Mouse (Mus musculus) embryonic facial prominence, embryonic 10.5 days (tissue): ENCODE measurements around the gene 5730522E02Rik. TPM values are rescaled to one million over a fixed set of nuclear protein-coding genes. Genes with fewer than 3 reads are reported as not detected.

Experiments
- DNase-seq: peaks from one replicate; pipeline ENCODE4 v3.0.0-alpha.2; 2017; ENCODE audit warnings: low spot score
- H3K27ac ChIP-seq: fragments of 300-500 bp; sonication (generic); replicated peaks from 2 replicates; pipeline ENCODE4 v1.5.1; 2016; ENCODE audit warnings: mild to moderate bottlenecking
- H3K27me3 ChIP-seq: fragments of 300-500 bp; sonication (generic); replicated peaks from 2 replicates; pipeline ENCODE4 v1.6.1; 2016; ENCODE audit warnings: low read depth, mild to moderate bottlenecking; ENCODE audit not compliant: poor library complexity, severe bottlenecking
- H3K36me3 ChIP-seq: fragments of 300-500 bp; sonication (generic); replicated peaks from 2 replicates; pipeline ENCODE4 v1.6.1; 2016; ENCODE audit warnings: mild to moderate bottlenecking, moderate library complexity
- H3K4me1 ChIP-seq: fragments of 300-500 bp; sonication (generic); 2 replicates; pipeline ENCODE4 v1.6.1; 2016
- H3K4me3 ChIP-seq: fragments of 300-500 bp; sonication (generic); 2 replicates; pipeline ENCODE4 v1.5.1; 2016; ENCODE audit warnings: mild to moderate bottlenecking, moderate library complexity
- H3K9me3 ChIP-seq: fragments of 300-500 bp; sonication (generic); 2 replicates; pipeline ENCODE4 v1.6.1; 2016; ENCODE audit warnings: mild to moderate bottlenecking
- WGBS: fragments of 180-500 bp; shearing (Covaris S2); methylation state at CpG from one replicate; pipeline ENCODE4 v1.1.7; 2016; 5-methylcytosine and 5-hydroxymethylcytosine counted together
- polyA plus RNA-seq: library from polyadenylated mRNA; unstranded; fragments of >200 nt; fragmentation: Nextera tagmentation; extraction: Ambion mirVana; gene quantifications from 2 replicates; pipeline ENCODE4 v1.2.1, GENCODE M21; 2016

Gene 5730522E02Rik
- polyA plus RNA-seq, 1 experiment from 2014 or later, result 6.5 TPM

- Histone ChIP-seq H3K4me1 (peaks cover 11% of the 10 kb centered on the region), H3K4me3 (no peak overlapping the region), H3K36me3 (no peaks in the 10 kb centered on the region), H3K27ac (no peak overlapping the region), H3K9me3 (no peaks in the 10 kb centered on the region), H3K27me3 (no peaks in the 10 kb centered on the region)
- WGBS, result 93% methylated on average over 3 of the region's 3 CpGs
- no peak for DNase-seq
These were observed 536.4 kb downstream of the 5730522E02Rik start for GRCm38 (mm10) chr11:25674194-25674593.

- Histone ChIP-seq H3K36me3 (no peaks in the 10 kb centered on the region), H3K9me3 (no peaks in the 10 kb centered on the region), H3K4me3 (no peak overlapping the region), H3K4me1 (peaks cover 11% of the 10 kb centered on the region), H3K27ac (no peak overlapping the region), H3K27me3 (no peaks in the 10 kb centered on the region)
- no peak for DNase-seq
- 45% methylated on average over 4 of the region's 4 CpGs for WGBS
These were observed 540.5 kb downstream of the 5730522E02Rik start for GRCm38 (mm10) chr11:25670018-25670417.

GRCm38 (mm10) chr11:25664562-25665104 is 545.9 kb downstream of the 5730522E02Rik start:
- no peaks in the 10 kb centered on the region for H3K9me3 ChIP-seq
- H3K27me3 ChIP-seq, result no peaks in the 10 kb centered on the region
- H3K4me1 ChIP-seq, result peaks cover 8% of the 10 kb centered on the region
- H3K27ac ChIP-seq, result no peak overlapping the region
- no peak overlapping the region for H3K4me3 ChIP-seq
- no peaks in the 10 kb centered on the region for H3K36me3 ChIP-seq
- 63% methylated on average over 3 of the region's 3 CpGs for WGBS
- DNase-seq, result no peak

GRCm38 (mm10) chr11:25646282-25646681 is 564.3 kb downstream of the 5730522E02Rik start:
- H3K36me3 ChIP-seq, result no peaks in the 10 kb centered on the region
- H3K27ac ChIP-seq, result no peak overlapping the region

GRCm38 (mm10) chr11:25644767-25645622 is 565.6 kb downstream of the 5730522E02Rik start:
- H3K4me3 ChIP-seq, result peak overlapping the region; percentile 37; the same call in 1 of the 2 replicates
- WGBS, result 52% methylated on average over 22 of the region's 22 CpGs
- H3K9me3 ChIP-seq, result no peaks in the 10 kb centered on the region
- no peaks in the 10 kb centered on the region for H3K36me3 ChIP-seq
- no peak for DNase-seq
- no peak overlapping the region for H3K27ac ChIP-seq
- H3K4me1 ChIP-seq, result peaks cover 22% of the 10 kb centered on the region
- no peaks in the 10 kb centered on the region for H3K27me3 ChIP-seq

More at GRCm38 (mm10) chr11:25646282-25646681, 564.3 kb downstream of the 5730522E02Rik start:
- Histone ChIP-seq H3K4me3 (no peak overlapping the region), H3K9me3 (no peaks in the 10 kb centered on the region), H3K4me1 (peaks cover 14% of the 10 kb centered on the region), H3K27me3 (no peaks in the 10 kb centered on the region)
- DNase-seq, result no peak
- WGBS, result 80% methylated on average over 5 of the region's 5 CpGs

- no peak for DNase-seq
- H3K9me3 ChIP-seq, result no peaks in the 10 kb centered on the region
- H3K4me1 ChIP-seq, result no peaks in the 10 kb centered on the region
- no peaks in the 10 kb centered on the region for H3K27me3 ChIP-seq
- H3K36me3 ChIP-seq, result no peaks in the 10 kb centered on the region
- no peak overlapping the region for H3K4me3 ChIP-seq
- 65% methylated on average over 2 of the region's 2 CpGs for WGBS
- no peak overlapping the region for H3K27ac ChIP-seq
These were observed 603.7 kb downstream of the 5730522E02Rik start for GRCm38 (mm10) chr11:25606886-25607285.

- Histone ChIP-seq H3K4me3 (no peak overlapping the region), H3K27me3 (no peaks in the 10 kb centered on the region)
These were observed 610.5 kb downstream of the 5730522E02Rik start for GRCm38 (mm10) chr11:25600030-25600429.

GRCm38 (mm10) chr11:25595303-25595702 is 615.3 kb downstream of the 5730522E02Rik start:
- Histone ChIP-seq H3K4me1 (peaks cover 8% of the 10 kb centered on the region), H3K27ac (no peak overlapping the region), H3K4me3 (no peak overlapping the region), H3K9me3 (no peaks in the 10 kb centered on the region), H3K36me3 (no peaks in the 10 kb centered on the region), H3K27me3 (no peaks in the 10 kb centered on the region)
- DNase-seq, result no peak
- WGBS, result 55% methylated on average over 6 of the region's 6 CpGs

More at GRCm38 (mm10) chr11:25600030-25600429, 610.5 kb downstream of the 5730522E02Rik start:
- H3K36me3 ChIP-seq, result no peaks in the 10 kb centered on the region
- no peaks in the 10 kb centered on the region for H3K9me3 ChIP-seq
- no peak for DNase-seq
- no peak overlapping the region for H3K27ac ChIP-seq
- 85% methylated on average over 5 of the region's 5 CpGs for WGBS
- H3K4me1 ChIP-seq, result no peaks in the 10 kb centered on the region

GRCm38 (mm10) chr11:25594780-25595179 is 615.8 kb downstream of the 5730522E02Rik start:
- DNase-seq, result no peak
- Histone ChIP-seq H3K27ac (no peak overlapping the region), H3K4me1 (peaks cover 8% of the 10 kb centered on the region), H3K36me3 (no peaks in the 10 kb centered on the region), H3K27me3 (no peaks in the 10 kb centered on the region), H3K9me3 (no peaks in the 10 kb centered on the region), H3K4me3 (no peak overlapping the region)
- WGBS, result 84% methylated on average over 3 of the region's 3 CpGs

GRCm38 (mm10) chr11:25592268-25592667 is 618.3 kb downstream of the 5730522E02Rik start:
- no peaks in the 10 kb centered on the region for H3K27me3 ChIP-seq
- H3K4me1 ChIP-seq, result peaks cover 8% of the 10 kb centered on the region
- H3K36me3 ChIP-seq, result no peaks in the 10 kb centered on the region
- WGBS, result 5% methylated on average over 3 of the region's 3 CpGs
- no peaks in the 10 kb centered on the region for H3K9me3 ChIP-seq
- no peak overlapping the region for H3K4me3 ChIP-seq
- peak; percentile 10 for DNase-seq
- no peak overlapping the region for H3K27ac ChIP-seq

- H3K4me3 ChIP-seq, result no peak overlapping the region
- DNase-seq, result no peak
- H3K36me3 ChIP-seq, result no peaks in the 10 kb centered on the region
- 78% methylated on average over 4 of the region's 4 CpGs for WGBS
- H3K27ac ChIP-seq, result no peak overlapping the region
- no peaks in the 10 kb centered on the region for H3K27me3 ChIP-seq
- no peaks in the 10 kb centered on the region for H3K9me3 ChIP-seq
- peaks cover 8% of the 10 kb centered on the region for H3K4me1 ChIP-seq
These were observed 620.3 kb downstream of the 5730522E02Rik start for GRCm38 (mm10) chr11:25590215-25590614.

- H3K4me3 ChIP-seq, result no peak overlapping the region
- no peak overlapping the region for H3K27ac ChIP-seq
- peaks cover 8% of the 10 kb centered on the region for H3K4me1 ChIP-seq
- WGBS, result 66% methylated on average over 1 of the region's 1 CpGs
- no peaks in the 10 kb centered on the region for H3K9me3 ChIP-seq
- DNase-seq, result no peak
- H3K36me3 ChIP-seq, result no peaks in the 10 kb centered on the region
- no peaks in the 10 kb centered on the region for H3K27me3 ChIP-seq
These were observed 621.1 kb downstream of the 5730522E02Rik start for GRCm38 (mm10) chr11:25589509-25589908.

GRCm38 (mm10) chr11:25574129-25574465 is 636.5 kb downstream of the 5730522E02Rik start:
- H3K4me1 ChIP-seq, result peaks cover 7% of the 10 kb centered on the region; the same call in 1 of the 2 replicates
- no peaks in the 10 kb centered on the region for H3K9me3 ChIP-seq
- no peaks in the 10 kb centered on the region for H3K36me3 ChIP-seq
- H3K4me3 ChIP-seq, result no peak overlapping the region
- H3K27ac ChIP-seq, result no peak overlapping the region
- H3K27me3 ChIP-seq, result no peaks in the 10 kb centered on the region
- WGBS, result 97% methylated on average over 9 of the region's 9 CpGs
- no peak for DNase-seq
